Mouse (Mus musculus) neural tube, embryonic 11.5 days (tissue): Measurements from ENCODE around the gene Aprt. TPM values are rescaled to one million over a fixed set of nuclear protein-coding genes. Genes with fewer than 3 reads are reported as not detected.
A peak's percentile ranks its signal among the peaks of the same experiment; 100 is the strongest.
"Not testable (repeated sequence)": the region's sequence is repeated elsewhere in the genome, so short reads cannot be mapped to it uniquely, and the experiment has no call there.

Experiments
- ATAC-seq: fragments of 200-750 bp; cut with Nextera tagmentation; 2 replicates; pipeline ENCODE4 v1.8.0; 2017; ENCODE audit warnings: moderate number of reproducible peaks, mild to moderate bottlenecking, moderate TSS enrichment, moderate library complexity; ENCODE audit not compliant: insufficient read depth, low FRiP score, low TSS enrichment
- DNase-seq: peaks from one replicate; pipeline ENCODE4 v3.0.0-alpha.2; 2015; ENCODE audit warnings: low spot score
- H3K27ac ChIP-seq: fragments of 300-500 bp; sonication (generic); 2 replicates; pipeline ENCODE4 v1.5.1; 2014; ENCODE audit warnings: low read depth, mild to moderate bottlenecking, low read length
- H3K27me3 ChIP-seq: fragments of 300-500 bp; sonication (generic); 2 replicates; pipeline ENCODE4 v1.6.1; 2014; ENCODE audit warnings: mild to moderate bottlenecking, low read length, mixed read lengths; ENCODE audit not compliant: control insufficient read depth, insufficient read depth
- H3K36me3 ChIP-seq: fragments of 300-500 bp; sonication (generic); 2 replicates; pipeline ENCODE4 v1.6.1; 2014; ENCODE audit warnings: mild to moderate bottlenecking, low read length, moderate library complexity, mixed read lengths; ENCODE audit not compliant: control insufficient read depth, insufficient read depth
- H3K4me1 ChIP-seq: fragments of 300-500 bp; sonication (generic); 2 replicates; pipeline ENCODE4 v1.6.1; 2014; ENCODE audit warnings: low read length, mixed read lengths; ENCODE audit not compliant: control insufficient read depth, insufficient read depth
- H3K4me2 ChIP-seq: fragments of 300-500 bp; sonication (generic); 2 replicates; pipeline ENCODE4 v1.6.1; 2014; ENCODE audit warnings: low read depth, mild to moderate bottlenecking, moderate library complexity
- H3K4me3 ChIP-seq: fragments of 300-500 bp; sonication (generic); 2 replicates; pipeline ENCODE4 v1.5.1; 2014; ENCODE audit warnings: low read depth, low read length
- H3K9ac ChIP-seq: fragments of 300-500 bp; sonication (generic); 2 replicates; pipeline ENCODE4 v1.6.1; 2014; ENCODE audit warnings: mild to moderate bottlenecking, low read length
- H3K9me3 ChIP-seq: fragments of 300-500 bp; sonication (generic); 2 replicates; pipeline ENCODE4 v1.6.1; 2016; ENCODE audit warnings: low read length; ENCODE audit not compliant: control insufficient read depth
- WGBS: fragments of 180-500 bp; shearing (Covaris S2); extraction: QIAGEN DNeasy Blood & Tissue Kit; methylation state at CpG from one replicate; pipeline ENCODE4 v1.1.7; 2014; 5-methylcytosine and 5-hydroxymethylcytosine counted together
- polyA plus RNA-seq: library from polyadenylated mRNA; unstranded; fragments of >200 nt; fragmentation: Nextera tagmentation; extraction: Ambion mirVana; gene quantifications from 2 replicates; pipeline ENCODE4 v1.2.1, GENCODE M21; 2014

Aprt gene
- polyA plus RNA-seq, 1 experiment from 2014 or later: 243 TPM

GRCm38 (mm10) chr8:122577116-122577515, 407 bp upstream of the Aprt start:
- ATAC-seq (peak; percentile 10; the same call in 1 of the 2 replicates), DNase-seq (no peak)
- peak overlapping the region; percentile 14; the same call in 1 of the 2 replicates for H3K9ac ChIP-seq
- peak overlapping the region; percentile 64; the same call in 1 of the 2 replicates for H3K4me3 ChIP-seq
- H3K36me3 ChIP-seq: peaks cover 5% of the 10 kb centered on the region
- H3K27ac ChIP-seq: no peak overlapping the region
- no peaks in the 10 kb centered on the region for H3K27me3 ChIP-seq
- H3K4me1 ChIP-seq: peaks cover 20% of the 10 kb centered on the region
- H3K9me3 ChIP-seq: no peaks in the 10 kb centered on the region
- peak overlapping the region; percentile 92 for H3K4me2 ChIP-seq
- 41% methylated on average over 10 of the region's 10 CpGs for WGBS

- peak overlapping the region; percentile 54; the same call in 1 of the 2 replicates for H3K27ac ChIP-seq
- peak overlapping the region; percentile 92 for H3K4me2 ChIP-seq
- H3K36me3 ChIP-seq: peaks cover 16% of the 10 kb centered on the region
- peaks cover 20% of the 10 kb centered on the region for H3K4me1 ChIP-seq
- ATAC-seq: no peak
- no peaks in the 10 kb centered on the region for H3K9me3 ChIP-seq
- no peaks in the 10 kb centered on the region for H3K27me3 ChIP-seq
- 20% methylated on average over 21 of the region's 21 CpGs for WGBS
- peak overlapping the region; percentile 87 for H3K9ac ChIP-seq
- DNase-seq: no peak
- peak overlapping the region; percentile 64 for H3K4me3 ChIP-seq
These were observed 718 bp downstream of the Aprt start for GRCm38 (mm10) chr8:122575735-122576647.

- Histone ChIP-seq H3K4me3 (no peak overlapping the region), H3K27me3 (no peaks in the 10 kb centered on the region), H3K4me2 (no peak overlapping the region; the same call in 1 of the 2 replicates), H3K27ac (no peak overlapping the region), H3K36me3 (peaks cover 17% of the 10 kb centered on the region), H3K9me3 (no peaks in the 10 kb centered on the region), H3K4me1 (peaks cover 20% of the 10 kb centered on the region), H3K9ac (no peak overlapping the region)
- DNase-seq (no peak), ATAC-seq (no peak)
- 79% methylated on average over 8 of the region's 8 CpGs for WGBS
These were observed 1.4 kb downstream of the Aprt start for GRCm38 (mm10) chr8:122575286-122575685.

- H3K9ac ChIP-seq: no peak overlapping the region
- no peak for ATAC-seq
- no peak overlapping the region for H3K27ac ChIP-seq
- H3K27me3 ChIP-seq: no peaks in the 10 kb centered on the region
- H3K4me1 ChIP-seq: peaks cover 20% of the 10 kb centered on the region
- H3K4me3 ChIP-seq: no peak overlapping the region
- WGBS: 46% methylated on average over 10 of the region's 10 CpGs
- H3K9me3 ChIP-seq: no peaks in the 10 kb centered on the region
- H3K36me3 ChIP-seq: peaks cover 21% of the 10 kb centered on the region
- no peak for DNase-seq
- no peak overlapping the region for H3K4me2 ChIP-seq
These were observed 1.9 kb downstream of the Aprt start for GRCm38 (mm10) chr8:122574667-122575251.

- H3K27me3 ChIP-seq: no peaks in the 10 kb centered on the region
- no peaks in the 10 kb centered on the region for H3K9me3 ChIP-seq
- WGBS: 39% methylated on average over 3 of the region's 3 CpGs
- H3K4me1 ChIP-seq: peaks cover 22% of the 10 kb centered on the region
- H3K36me3 ChIP-seq: peaks cover 23% of the 10 kb centered on the region
- no peak overlapping the region for H3K4me3 ChIP-seq
- DNase-seq: no peak
- H3K9ac ChIP-seq: no peak overlapping the region
- no peak for ATAC-seq
- no peak overlapping the region for H3K4me2 ChIP-seq
- no peak overlapping the region for H3K27ac ChIP-seq
These were observed 2.4 kb downstream of the Aprt start for GRCm38 (mm10) chr8:122574264-122574663.

- Histone ChIP-seq H3K4me3 (no peak overlapping the region), H3K27ac (peak overlapping the region; percentile 20; the same call in 1 of the 2 replicates), H3K4me2 (no peak overlapping the region), H3K9me3 (no peaks in the 10 kb centered on the region), H3K36me3 (peaks cover 23% of the 10 kb centered on the region), H3K9ac (no peak overlapping the region), H3K4me1 (peaks cover 28% of the 10 kb centered on the region), H3K27me3 (no peaks in the 10 kb centered on the region)
- DNase-seq (no peak), ATAC-seq (no peak)
- 55% methylated on average over 9 of the region's 9 CpGs for WGBS
These were observed 3.1 kb downstream of the Aprt start for GRCm38 (mm10) chr8:122573577-122573976.

GRCm38 (mm10) chr8:122573176-122573575, 3.5 kb downstream of the Aprt start:
- peaks cover 23% of the 10 kb centered on the region for H3K36me3 ChIP-seq
- DNase-seq, H3K4me3 ChIP-seq, H3K9ac ChIP-seq, H3K9me3 ChIP-seq, ATAC-seq, H3K4me2 ChIP-seq, H3K27me3 ChIP-seq: not testable (repeated sequence)
- WGBS: 38% methylated on average over 4 of the region's 4 CpGs
- 0 out of 2 replicates have a peak overlapping the region, but pooled peaks have one; percentile 20 for H3K27ac ChIP-seq
- peaks cover 28% of the 10 kb centered on the region for H3K4me1 ChIP-seq

GRCm38 (mm10) chr8:122572751-122573150, 4.0 kb downstream of the Aprt start:
- Histone ChIP-seq H3K36me3 (peaks cover 23% of the 10 kb centered on the region), H3K27me3 (no peaks in the 10 kb centered on the region), H3K4me3 (no peak overlapping the region), H3K9ac (no peak overlapping the region), H3K9me3 (no peaks in the 10 kb centered on the region), H3K4me2 (no peak overlapping the region), H3K4me1 (peaks cover 28% of the 10 kb centered on the region), H3K27ac (no peak overlapping the region)
- no peak for DNase-seq
- WGBS: 95% methylated on average over 3 of the region's 3 CpGs
- no peak for ATAC-seq
